Mouse (Mus musculus): ENCODE data around the gene Dnaaf1. TPM values are rescaled to one million over a fixed set of nuclear protein-coding genes. Genes with fewer than 3 reads are reported as not detected.
A peak's percentile ranks its signal among the peaks of the same experiment; 100 is the strongest.

Dnaaf1 gene
- polyA plus RNA-seq, 1 experiment from 2014 or later: 0.54 TPM

- no peak overlapping the region for H3K4me3 ChIP-seq
- H3K9me3 ChIP-seq: no peaks in the 10 kb centered on the region
- H3K4me2 ChIP-seq: no peak overlapping the region
- ATAC-seq (replicated peaks): no peak
- peaks cover 7% of the 10 kb centered on the region for H3K4me1 ChIP-seq
- H3K27ac ChIP-seq: no peak overlapping the region
- peaks cover 15% of the 10 kb centered on the region for H3K27me3 ChIP-seq (replicated peaks)
- WGBS: 44% methylated on average over 13 of the region's 13 CpGs
- H3K9ac ChIP-seq: no peak overlapping the region
- no peaks in the 10 kb centered on the region for H3K36me3 ChIP-seq (replicated peaks)
These were observed 4.1 kb downstream of the Dnaaf1 start for GRCm38 (mm10) chr8:119579096-119579495.

GRCm38 (mm10) chr8:119580441-119581161 is 5.6 kb downstream of the Dnaaf1 start:
- Histone ChIP-seq H3K27me3 (replicated peaks) (peaks cover 15% of the 10 kb centered on the region), H3K36me3 (replicated peaks) (no peaks in the 10 kb centered on the region), H3K9me3 (no peaks in the 10 kb centered on the region), H3K4me3 (no peak overlapping the region), H3K4me2 (no peak overlapping the region), H3K9ac (no peak overlapping the region), H3K27ac (no peak overlapping the region), H3K4me1 (peaks cover under 1% of the 10 kb centered on the region)
- ATAC-seq (replicated peaks): no peak
- 89% methylated on average over 5 of the region's 5 CpGs for WGBS

- ATAC-seq (replicated peaks): no peak
- 32% methylated on average over 24 of the region's 24 CpGs for WGBS
These were observed 10.9 kb downstream of the Dnaaf1 start for GRCm38 (mm10) chr8:119585901-119586300.

GRCm38 (mm10) chr8:119588321-119588720 is 13.3 kb downstream of the Dnaaf1 start:
- Histone ChIP-seq H3K27ac (no peak overlapping the region), H3K4me2 (no peak overlapping the region), H3K4me3 (no peak overlapping the region), H3K27me3 (replicated peaks) (no peaks in the 10 kb centered on the region), H3K4me1 (no peaks in the 10 kb centered on the region), H3K36me3 (replicated peaks) (no peaks in the 10 kb centered on the region), H3K9ac (no peak overlapping the region), H3K9me3 (no peaks in the 10 kb centered on the region)
- 73% methylated on average over 4 of the region's 4 CpGs for WGBS
- no peak for ATAC-seq (replicated peaks)

More at GRCm38 (mm10) chr8:119585901-119586300, 10.9 kb downstream of the Dnaaf1 start:
- H3K9ac ChIP-seq: no peak overlapping the region
- no peaks in the 10 kb centered on the region for H3K9me3 ChIP-seq
- no peak overlapping the region for H3K27ac ChIP-seq
- no peaks in the 10 kb centered on the region for H3K4me1 ChIP-seq
- peak overlapping the region; percentile 48 for H3K4me2 ChIP-seq
- no peaks in the 10 kb centered on the region for H3K27me3 ChIP-seq (replicated peaks)
- H3K4me3 ChIP-seq: peak overlapping the region; percentile 26
- H3K36me3 ChIP-seq (replicated peaks): no peaks in the 10 kb centered on the region

GRCm38 (mm10) chr8:119588844-119589243 is 13.8 kb downstream of the Dnaaf1 start:
- Histone ChIP-seq H3K4me3 (no peak overlapping the region), H3K36me3 (replicated peaks) (no peaks in the 10 kb centered on the region), H3K9ac (no peak overlapping the region), H3K27me3 (replicated peaks) (no peaks in the 10 kb centered on the region), H3K27ac (no peak overlapping the region), H3K9me3 (no peaks in the 10 kb centered on the region), H3K4me1 (no peaks in the 10 kb centered on the region), H3K4me2 (no peak overlapping the region)
- ATAC-seq (replicated peaks): no peak
- WGBS: 15% methylated on average over 10 of the region's 10 CpGs

GRCm38 (mm10) chr8:119590348-119590747 is 15.3 kb downstream of the Dnaaf1 start:
- no peak overlapping the region for H3K4me2 ChIP-seq
- H3K27me3 ChIP-seq (replicated peaks): no peaks in the 10 kb centered on the region
- H3K4me3 ChIP-seq: no peak overlapping the region
- H3K9ac ChIP-seq: no peak overlapping the region
- H3K27ac ChIP-seq: no peak overlapping the region
- ATAC-seq (replicated peaks): no peak
- H3K4me1 ChIP-seq: no peaks in the 10 kb centered on the region
- H3K36me3 ChIP-seq (replicated peaks): no peaks in the 10 kb centered on the region
- WGBS: 85% methylated on average over 14 of the region's 14 CpGs
- no peaks in the 10 kb centered on the region for H3K9me3 ChIP-seq

GRCm38 (mm10) chr8:119591456-119591855 is 16.4 kb downstream of the Dnaaf1 start:
- no peaks in the 10 kb centered on the region for H3K4me1 ChIP-seq
- H3K4me2 ChIP-seq: no peak overlapping the region
- H3K4me3 ChIP-seq: no peak overlapping the region
- H3K9ac ChIP-seq: no peak overlapping the region
- H3K36me3 ChIP-seq (replicated peaks): no peaks in the 10 kb centered on the region
- no peak for ATAC-seq (replicated peaks)
- H3K27me3 ChIP-seq (replicated peaks): no peaks in the 10 kb centered on the region
- H3K9me3 ChIP-seq: no peaks in the 10 kb centered on the region
- no peak overlapping the region for H3K27ac ChIP-seq
- WGBS: 97% methylated on average over 7 of the region's 7 CpGs

GRCm38 (mm10) chr8:119603771-119604170 is 28.7 kb downstream of the Dnaaf1 start:
- H3K4me3 ChIP-seq: peak overlapping the region; percentile 89
- H3K27me3 ChIP-seq (replicated peaks): no peaks in the 10 kb centered on the region
- peaks cover 18% of the 10 kb centered on the region for H3K4me1 ChIP-seq
- no peaks in the 10 kb centered on the region for H3K9me3 ChIP-seq
- peaks cover 19% of the 10 kb centered on the region for H3K36me3 ChIP-seq (replicated peaks)
- no peak overlapping the region for H3K27ac ChIP-seq
- peak overlapping the region; percentile 85; the same call in 1 of the 2 replicates for H3K9ac ChIP-seq
- 96% methylated on average over 4 of the region's 4 CpGs for WGBS
- peak overlapping the region; percentile 89 for H3K4me2 ChIP-seq
- ATAC-seq (replicated peaks): no peak

- Histone ChIP-seq H3K9ac (peak overlapping the region; percentile 85), H3K36me3 (replicated peaks) (peaks cover 13% of the 10 kb centered on the region), H3K4me1 (peaks cover 18% of the 10 kb centered on the region), H3K9me3 (no peaks in the 10 kb centered on the region), H3K4me2 (peak overlapping the region; percentile 89), H3K27me3 (replicated peaks) (no peaks in the 10 kb centered on the region), H3K27ac (peak overlapping the region; percentile 64), H3K4me3 (peak overlapping the region; percentile 89)
- WGBS: 46% methylated on average over 12 of the region's 12 CpGs
- peak; percentile 48; the same call in 1 of the 2 replicates for ATAC-seq (replicated peaks)
These were observed 29.4 kb downstream of the Dnaaf1 start for GRCm38 (mm10) chr8:119604398-119604803.

- peak within 1 kb of the TSS; percentile 64 for H3K27ac ChIP-seq
- under 1% methylated on average over 23 of the region's 23 CpGs for WGBS
- H3K27me3 ChIP-seq (replicated peaks): no peaks in the 10 kb centered on the region
- peaks cover 10% of the 10 kb centered on the region; the same call in 1 of the 2 replicates for H3K36me3 ChIP-seq (replicated peaks)
- H3K9ac ChIP-seq: peak within 1 kb of the TSS; percentile 85
- H3K4me2 ChIP-seq: peak within 1 kb of the TSS; percentile 89
- peak; percentile 89 for ATAC-seq (replicated peaks)
- peaks cover 18% of the 10 kb centered on the region for H3K4me1 ChIP-seq
- peak within 1 kb of the TSS; percentile 89 for H3K4me3 ChIP-seq
- H3K9me3 ChIP-seq: no peaks in the 10 kb centered on the region
These were observed 30.0 kb downstream of the Dnaaf1 start, which contains the start of gene Taf1c for GRCm38 (mm10) chr8:119604996-119605395. TSS of gene Taf1c (minus strand) at chr8:119605222.

- Histone ChIP-seq H3K36me3 (replicated peaks) (no peaks in the 10 kb centered on the region; the same call in 1 of the 2 replicates), H3K9ac (no peak overlapping the region), H3K27ac (no peak overlapping the region), H3K4me2 (no peak overlapping the region), H3K27me3 (replicated peaks) (no peaks in the 10 kb centered on the region), H3K9me3 (no peaks in the 10 kb centered on the region), H3K4me1 (peaks cover 18% of the 10 kb centered on the region), H3K4me3 (no peak overlapping the region)
- ATAC-seq (replicated peaks): no peak
- WGBS: 93% methylated on average over 2 of the region's 2 CpGs
These were observed 31.2 kb downstream of the Dnaaf1 start for GRCm38 (mm10) chr8:119606224-119606623.

GRCm38 (mm10) chr8:119612471-119612870 is 37.4 kb downstream of the Dnaaf1 start, which contains the start of gene Adad2:
TSS of gene Adad2 (plus strand) at chr8:119612747.
- H3K27ac ChIP-seq: no peak within 1 kb of the TSS
- H3K9ac ChIP-seq: no peak within 1 kb of the TSS
- no peaks in the 10 kb centered on the region for H3K27me3 ChIP-seq (replicated peaks)
- 86% methylated on average over 26 of the region's 26 CpGs for WGBS
- H3K4me2 ChIP-seq: no peak within 1 kb of the TSS
- H3K9me3 ChIP-seq: no peaks in the 10 kb centered on the region
- H3K36me3 ChIP-seq (replicated peaks): no peaks in the 10 kb centered on the region
- no peak within 1 kb of the TSS for H3K4me3 ChIP-seq
- no peaks in the 10 kb centered on the region for H3K4me1 ChIP-seq
- ATAC-seq (replicated peaks): no peak

- ATAC-seq (replicated peaks): no peak
- 67% methylated on average over 14 of the region's 14 CpGs for WGBS
- no peaks in the 10 kb centered on the region for H3K27me3 ChIP-seq (replicated peaks)
- H3K36me3 ChIP-seq (replicated peaks): no peaks in the 10 kb centered on the region
- no peak overlapping the region for H3K4me3 ChIP-seq
- no peaks in the 10 kb centered on the region for H3K9me3 ChIP-seq
- no peak overlapping the region for H3K27ac ChIP-seq
- H3K9ac ChIP-seq: no peak overlapping the region
- H3K4me1 ChIP-seq: no peaks in the 10 kb centered on the region
- no peak overlapping the region for H3K4me2 ChIP-seq
These were observed 40.1 kb downstream of the Dnaaf1 start for GRCm38 (mm10) chr8:119615096-119615495.

Measured in midbrain, embryonic 15.5 days (tissue).